Mouse (Mus musculus) forebrain, embryonic 15.5 days (tissue): Measurements from ENCODE around the gene Itih2. TPM values are rescaled to one million over a fixed set of nuclear protein-coding genes. Genes with fewer than 3 reads are reported as not detected.

Source experiments
- ATAC-seq: fragments of 200-750 bp; cut with Nextera tagmentation; replicated peaks from 2 replicates; pipeline ENCODE4 v1.8.0; 2017; ENCODE audit warnings: mild to moderate bottlenecking, moderate TSS enrichment, moderate library complexity
- H3K27ac ChIP-seq: fragments of 300-500 bp; sonication (generic); replicated peaks from 2 replicates; pipeline ENCODE4 v1.5.1; 2015; ENCODE audit warnings: mild to moderate bottlenecking, inconsistent platforms
- H3K27me3 ChIP-seq: fragments of 300-500 bp; sonication (generic); 2 replicates; pipeline ENCODE4 v1.6.1; 2015; ENCODE audit warnings: inconsistent platforms
- H3K36me3 ChIP-seq: fragments of 300-500 bp; sonication (generic); 2 replicates; pipeline ENCODE4 v1.6.1; 2015; ENCODE audit warnings: mild to moderate bottlenecking, inconsistent platforms
- H3K4me1 ChIP-seq: fragments of 300-500 bp; sonication (generic); 2 replicates; pipeline ENCODE4 v1.6.1; 2015; ENCODE audit warnings: inconsistent platforms
- H3K4me2 ChIP-seq: fragments of 300-500 bp; sonication (generic); replicated peaks from 2 replicates; pipeline ENCODE4 v1.6.1; 2015; ENCODE audit warnings: mild to moderate bottlenecking, inconsistent platforms
- H3K4me3 ChIP-seq: fragments of 300-500 bp; sonication (generic); 2 replicates; pipeline ENCODE4 v1.5.1; 2015; ENCODE audit warnings: mild to moderate bottlenecking, inconsistent platforms
- H3K9ac ChIP-seq: fragments of 300-500 bp; sonication (generic); replicated peaks from 2 replicates; pipeline ENCODE4 v1.6.1; 2015; ENCODE audit warnings: mild to moderate bottlenecking, inconsistent platforms
- H3K9me3 ChIP-seq: fragments of 300-500 bp; sonication (generic); 2 replicates; pipeline ENCODE4 v1.6.1; 2016; ENCODE audit warnings: inconsistent platforms
- WGBS: fragments of 180-500 bp; shearing (Covaris S2); methylation state at CpG from one replicate; pipeline ENCODE4 v1.1.7; 2015; ENCODE audit warnings: mixed read lengths; 5-methylcytosine and 5-hydroxymethylcytosine counted together
- polyA plus RNA-seq: library from polyadenylated mRNA; unstranded; fragments of >200 nt; fragmentation: Nextera tagmentation; extraction: Ambion mirVana; gene quantifications from 2 replicates; pipeline ENCODE4 v1.2.1, GENCODE M21; 2015

Gene Itih2
- polyA plus RNA-seq = 1.4 and 1.7 TPM in 2 replicates

DNA sequence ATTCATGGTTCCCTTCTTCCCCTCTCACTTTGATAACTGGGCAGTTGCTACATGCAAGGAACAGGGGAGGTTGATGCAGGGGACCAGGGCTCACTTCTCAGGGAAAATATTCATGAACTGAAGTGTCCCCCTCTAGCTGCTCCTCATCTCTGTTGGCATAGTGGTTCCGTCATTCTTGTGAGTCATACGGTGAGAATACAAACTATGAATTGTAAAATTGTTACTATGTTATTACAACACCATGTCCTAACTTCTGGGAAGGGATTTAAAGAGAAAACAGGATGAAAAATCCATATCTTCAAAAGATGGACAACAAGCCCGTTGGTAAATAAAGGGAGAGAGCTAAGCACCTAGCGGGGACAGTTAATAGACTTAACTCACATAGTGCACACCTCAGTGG lies at the start of gene Itih2:
Itih2 (minus strand) TSS at position 101 of the 400 bp plus-strand sequence.
- no peak within 1 kb of the TSS for H3K4me3 ChIP-seq
- H3K36me3 ChIP-seq = no peaks in the 10 kb centered on the region
- no peaks in the 10 kb centered on the region for H3K27me3 ChIP-seq
- H3K4me2 ChIP-seq = no peak within 1 kb of the TSS
- H3K4me1 ChIP-seq = no peaks in the 10 kb centered on the region
- ATAC-seq = no peak
- 91% methylated on average over 4 of the region's 4 CpGs for WGBS
- no peaks in the 10 kb centered on the region for H3K9me3 ChIP-seq
- no peak within 1 kb of the TSS for H3K9ac ChIP-seq
- no peak within 1 kb of the TSS for H3K27ac ChIP-seq

DNA sequence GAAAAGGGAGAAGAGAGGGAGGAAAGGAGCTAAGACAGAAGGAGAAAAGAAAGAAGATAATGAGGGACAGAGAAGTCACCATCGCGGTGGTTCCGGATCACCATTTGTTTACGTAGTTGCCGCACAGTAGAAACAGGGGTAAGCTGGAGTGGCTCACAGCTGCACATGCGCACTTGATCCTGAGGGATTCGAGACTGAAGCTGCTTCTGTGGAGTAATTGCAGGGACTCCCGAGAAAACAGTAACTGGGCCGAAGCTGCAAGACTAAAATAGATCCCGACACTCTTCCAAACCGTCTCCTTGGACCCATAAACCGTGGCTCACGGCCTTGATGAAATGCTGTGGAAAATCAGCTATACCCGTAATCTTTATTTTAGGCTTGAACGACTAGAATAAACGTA lies 38.8 kb upstream of the Itih2 start:
- H3K27ac ChIP-seq = no peak overlapping the region
- no peak overlapping the region for H3K9ac ChIP-seq
- H3K27me3 ChIP-seq = no peaks in the 10 kb centered on the region
- whole genome bisulfite sequencing = 95% methylated on average over 16 of the region's 16 CpGs
- H3K4me2 ChIP-seq = no peak overlapping the region
- no peak overlapping the region for H3K4me3 ChIP-seq
- no peaks in the 10 kb centered on the region for H3K9me3 ChIP-seq
- no peak for ATAC-seq
- no peaks in the 10 kb centered on the region for H3K4me1 ChIP-seq
- H3K36me3 ChIP-seq = no peaks in the 10 kb centered on the region

DNA sequence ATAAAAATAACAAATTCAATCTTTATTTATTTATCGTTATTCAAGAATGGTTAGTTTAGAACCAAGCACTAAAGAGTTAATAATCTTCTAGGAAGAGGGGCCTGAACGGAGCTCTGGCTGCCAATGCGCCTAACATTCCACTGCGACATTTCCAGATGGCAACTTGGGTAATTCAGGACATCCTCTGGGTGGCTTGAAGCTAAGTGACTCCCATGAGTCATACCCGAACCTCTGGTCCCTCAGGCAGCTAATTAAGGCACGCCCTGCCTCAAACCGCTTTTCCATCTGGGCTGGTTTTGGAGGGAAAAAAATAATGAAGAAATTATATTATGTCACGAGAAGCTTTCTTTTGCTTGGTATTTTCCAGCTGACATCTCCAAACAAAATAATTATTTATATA lies 36.8 kb upstream of the Itih2 start:
- Histone ChIP-seq H3K36me3 (no peaks in the 10 kb centered on the region), H3K9me3 (no peaks in the 10 kb centered on the region), H3K27ac (no peak overlapping the region), H3K4me1 (no peaks in the 10 kb centered on the region), H3K27me3 (no peaks in the 10 kb centered on the region), H3K4me2 (no peak overlapping the region), H3K9ac (no peak overlapping the region), H3K4me3 (no peak overlapping the region)
- ATAC-seq = no peak
- 63% methylated on average over 8 of the region's 8 CpGs for WGBS

DNA sequence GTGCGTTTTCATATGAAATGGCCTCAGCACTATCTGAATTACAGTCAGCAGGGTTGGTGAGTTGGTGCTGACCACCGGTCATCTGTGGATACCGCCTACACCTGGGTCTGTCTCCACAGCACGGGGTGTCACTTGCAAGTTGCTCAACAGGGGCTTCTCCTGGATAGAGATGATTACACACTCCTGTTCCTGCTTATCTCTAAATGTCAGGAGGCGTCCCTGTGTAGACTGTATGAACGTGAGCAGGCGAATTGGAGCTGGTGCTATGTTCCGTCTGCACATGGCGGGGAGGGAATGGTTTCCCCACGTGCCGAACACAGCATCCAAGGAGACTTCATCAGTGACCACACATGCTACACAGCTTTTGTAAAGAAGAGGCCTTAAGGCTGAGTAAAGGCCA lies 36.1 kb upstream of the Itih2 start:
- no peak overlapping the region for H3K27ac ChIP-seq

DNA sequence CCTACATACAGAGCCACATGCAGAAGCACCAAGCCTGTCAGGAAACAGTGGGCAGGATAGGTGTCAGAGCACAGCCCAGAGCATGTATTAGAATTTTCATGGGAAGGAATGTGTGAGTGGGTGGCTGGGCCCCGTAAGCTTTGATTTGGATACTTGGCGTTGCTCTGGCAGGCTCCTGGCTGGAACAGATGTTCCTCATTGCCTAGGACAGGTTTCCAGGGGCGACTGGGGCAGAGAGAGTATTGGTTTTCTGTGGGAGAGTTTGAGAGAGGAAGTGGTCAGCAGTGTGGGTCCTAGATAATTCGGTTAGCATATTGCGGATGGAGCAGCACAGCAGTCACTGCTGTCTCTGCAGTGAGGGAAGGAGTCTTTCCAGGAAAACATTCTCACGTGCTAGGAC lies 35.4 kb upstream of the Itih2 start:
- no peaks in the 10 kb centered on the region for H3K27me3 ChIP-seq
- H3K4me2 ChIP-seq = no peak overlapping the region
- WGBS = 72% methylated on average over 6 of the region's 6 CpGs
- no peaks in the 10 kb centered on the region for H3K4me1 ChIP-seq
- no peak overlapping the region for H3K4me3 ChIP-seq
- no peaks in the 10 kb centered on the region for H3K9me3 ChIP-seq
- no peak for ATAC-seq
- no peak overlapping the region for H3K9ac ChIP-seq
- H3K27ac ChIP-seq = no peak overlapping the region
- H3K36me3 ChIP-seq = no peaks in the 10 kb centered on the region

More for the DNA sequence above, 36.1 kb upstream of the Itih2 start:
- Histone ChIP-seq H3K4me3 (no peak overlapping the region), H3K9me3 (no peaks in the 10 kb centered on the region), H3K4me2 (no peak overlapping the region), H3K36me3 (no peaks in the 10 kb centered on the region), H3K4me1 (no peaks in the 10 kb centered on the region), H3K9ac (no peak overlapping the region), H3K27me3 (no peaks in the 10 kb centered on the region)
- no peak for ATAC-seq
- 93% methylated on average over 11 of the region's 11 CpGs for WGBS

DNA sequence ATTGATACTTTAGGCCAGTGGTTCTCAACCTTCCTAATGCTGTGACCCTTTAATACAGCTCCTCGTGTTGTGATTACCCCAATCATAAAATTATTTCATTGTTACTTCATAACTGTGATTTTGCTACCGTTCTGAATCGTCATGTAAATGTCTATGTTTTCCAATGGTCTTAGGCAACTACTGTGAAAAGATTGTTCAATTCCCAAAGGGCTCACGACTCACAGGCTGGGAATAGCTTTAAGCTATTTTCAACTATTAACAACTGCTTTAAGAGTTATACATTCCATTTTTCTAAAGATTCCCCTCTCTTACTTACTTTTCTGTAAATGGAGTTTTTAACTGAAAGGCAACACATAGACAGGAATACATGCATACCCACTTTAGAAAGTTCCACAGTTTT lies 30.8 kb upstream of the Itih2 start:
- ATAC-seq = no peak
- H3K4me1 ChIP-seq = no peaks in the 10 kb centered on the region
- no peak overlapping the region for H3K4me2 ChIP-seq
- H3K36me3 ChIP-seq = no peaks in the 10 kb centered on the region
- H3K27me3 ChIP-seq = no peaks in the 10 kb centered on the region
- H3K27ac ChIP-seq = no peak overlapping the region
- no peak overlapping the region for H3K4me3 ChIP-seq
- H3K9ac ChIP-seq = no peak overlapping the region
- H3K9me3 ChIP-seq = no peaks in the 10 kb centered on the region
- 89% methylated on average over 4 of the region's 4 CpGs for WGBS

DNA sequence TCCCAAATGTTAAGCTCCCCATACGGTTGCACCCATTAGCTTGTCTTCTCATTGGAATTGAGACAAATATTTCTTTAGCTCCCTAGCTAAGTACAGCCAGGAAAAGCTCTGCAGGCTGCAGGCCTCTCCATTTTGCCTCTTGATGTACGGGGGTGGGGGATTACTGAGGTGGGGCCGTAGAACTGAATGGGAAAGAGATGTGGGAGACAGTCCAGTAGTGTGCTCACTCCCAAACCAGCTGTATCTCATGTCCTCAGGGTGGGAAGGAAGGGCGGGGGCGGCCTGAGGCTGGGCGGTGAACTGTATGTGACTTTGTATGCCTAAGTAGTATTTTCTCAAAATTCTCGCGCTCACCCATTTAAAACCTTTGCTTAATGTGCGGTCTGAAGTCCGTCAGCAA lies 26.0 kb upstream of the Itih2 start:
- ATAC-seq = no peak
- WGBS = 82% methylated on average over 10 of the region's 10 CpGs
- no peaks in the 10 kb centered on the region for H3K9me3 ChIP-seq
- H3K27me3 ChIP-seq = no peaks in the 10 kb centered on the region
- H3K4me3 ChIP-seq = no peak overlapping the region
- H3K27ac ChIP-seq = no peak overlapping the region
- peaks cover 12% of the 10 kb centered on the region for H3K4me1 ChIP-seq
- H3K9ac ChIP-seq = no peak overlapping the region
- H3K4me2 ChIP-seq = no peak overlapping the region
- no peaks in the 10 kb centered on the region for H3K36me3 ChIP-seq

DNA sequence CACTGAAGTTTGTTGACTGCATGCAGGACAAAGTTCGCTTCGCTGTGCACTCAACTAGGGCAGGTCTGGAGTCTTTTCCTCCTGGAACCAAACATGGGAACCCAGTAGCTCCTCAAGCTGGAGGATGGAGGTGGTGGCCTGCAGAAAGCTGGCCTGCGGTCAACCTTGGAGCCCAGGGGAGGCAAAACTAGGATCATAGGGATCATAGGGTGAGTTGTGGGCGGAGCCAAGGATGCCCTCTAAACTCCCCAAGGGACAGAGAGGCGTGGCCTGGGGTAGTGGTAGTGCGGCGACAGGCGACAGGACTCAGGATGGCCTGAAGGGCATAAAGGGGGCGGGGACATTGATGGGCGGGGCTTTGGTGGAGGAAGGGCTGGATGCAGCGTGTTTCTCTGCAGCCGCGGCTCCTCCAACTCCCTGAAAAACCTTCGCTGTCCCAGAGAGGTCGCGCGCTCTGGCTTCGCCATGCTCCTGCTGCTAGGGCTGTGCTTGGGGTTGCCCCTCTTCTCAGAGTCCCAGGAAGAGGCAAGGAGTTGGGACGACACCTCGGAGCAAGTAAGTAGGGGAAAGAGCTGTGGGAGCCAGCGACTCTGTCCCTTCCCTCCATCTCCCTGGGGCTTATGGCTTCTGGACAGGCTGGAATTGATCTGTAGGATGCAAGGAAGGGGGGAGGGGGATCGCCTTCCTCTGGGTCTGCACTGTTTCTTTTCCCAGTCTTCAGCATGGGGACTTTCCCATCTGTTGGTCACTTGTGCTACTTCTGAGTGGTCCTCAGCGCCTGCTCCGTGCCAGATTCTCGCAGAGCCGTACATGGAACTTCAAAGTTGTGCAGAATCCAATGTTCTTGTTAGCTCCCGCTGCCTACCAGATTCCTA lies 22.2 kb upstream of the Itih2 start, which contains the start of gene Itih5:
Itih5 (plus strand) TSS at position 371 of the 875 bp plus-strand sequence.
- H3K27ac ChIP-seq = no peak within 1 kb of the TSS
- peaks cover 12% of the 10 kb centered on the region for H3K4me1 ChIP-seq
- peak within 1 kb of the TSS; percentile 30 for H3K4me3 ChIP-seq
- WGBS = 8% methylated on average over 27 of the region's 27 CpGs
- no peaks in the 10 kb centered on the region for H3K36me3 ChIP-seq
- H3K4me2 ChIP-seq = peak within 1 kb of the TSS; percentile 56
- ATAC-seq = peak; percentile 77
- H3K27me3 ChIP-seq = no peaks in the 10 kb centered on the region
- H3K9me3 ChIP-seq = no peaks in the 10 kb centered on the region
- H3K9ac ChIP-seq = 0 out of 2 replicates have a peak within 1 kb of the TSS, but pooled peaks have one; percentile 1

DNA sequence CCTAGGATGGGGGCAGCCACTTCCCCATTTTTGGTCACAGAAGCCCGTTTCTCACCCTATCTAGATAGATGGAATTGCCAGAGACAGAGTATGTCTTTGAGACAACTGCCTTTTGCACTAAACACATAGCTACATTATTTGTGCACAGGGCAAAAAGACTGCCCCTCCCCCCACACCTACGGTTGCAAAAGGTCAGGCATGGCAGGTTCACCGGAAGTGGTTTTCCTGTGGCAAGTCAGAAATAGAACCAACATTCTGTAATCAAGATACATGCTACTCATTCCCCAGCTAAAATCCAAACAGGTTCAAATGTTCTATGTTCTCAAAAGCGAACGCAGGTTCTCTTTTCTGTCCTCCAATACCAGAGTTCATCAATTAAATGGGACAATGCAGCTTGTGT lies 21.4 kb upstream of the Itih2 start:
- Histone ChIP-seq H3K4me1 (peaks cover 12% of the 10 kb centered on the region), H3K4me3 (no peak overlapping the region), H3K9me3 (no peaks in the 10 kb centered on the region), H3K36me3 (no peaks in the 10 kb centered on the region), H3K9ac (no peak overlapping the region), H3K4me2 (no peak overlapping the region), H3K27ac (no peak overlapping the region), H3K27me3 (no peaks in the 10 kb centered on the region)
- ATAC-seq = no peak
- WGBS = 89% methylated on average over 5 of the region's 5 CpGs

DNA sequence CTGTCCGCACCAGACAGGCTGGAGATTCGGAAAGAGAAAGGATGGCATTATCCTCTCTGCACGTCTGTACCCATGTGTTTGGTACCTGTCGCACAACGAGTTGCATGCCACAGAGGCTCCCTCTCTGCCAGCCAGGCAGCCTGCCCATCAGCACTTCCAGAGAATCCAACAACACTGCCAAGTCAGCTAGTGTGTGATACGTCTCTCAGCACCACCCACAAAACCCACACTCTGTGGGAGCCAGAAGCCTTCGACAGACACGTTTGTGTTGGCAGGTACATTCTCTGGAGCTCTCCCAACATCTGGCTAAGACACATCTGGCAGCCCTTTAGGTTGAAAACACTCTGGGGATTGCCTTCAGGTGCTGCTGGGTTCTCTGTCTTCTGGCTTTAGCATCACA lies 16.0 kb upstream of the Itih2 start:
- no peak for ATAC-seq
- 66% methylated on average over 8 of the region's 8 CpGs for WGBS

DNA sequence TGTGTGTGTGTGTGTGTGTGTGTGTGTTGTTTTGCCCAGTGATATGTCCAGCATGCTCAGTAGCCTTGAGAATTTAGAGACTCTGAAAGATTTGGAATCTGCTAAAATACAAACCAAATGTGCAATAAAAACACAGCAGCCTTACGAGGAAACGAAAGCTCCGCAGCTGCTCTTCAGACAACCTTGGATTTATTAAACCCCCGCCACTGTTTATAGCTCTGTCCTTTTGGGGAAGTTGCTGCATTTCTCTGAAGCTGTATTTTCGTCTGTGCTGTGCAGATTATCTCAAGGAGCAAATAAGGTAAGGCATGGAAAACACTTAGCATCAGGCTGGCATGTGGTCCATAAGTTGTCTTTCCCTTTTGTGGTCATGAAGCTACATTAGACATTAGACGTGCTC lies 14.3 kb upstream of the Itih2 start:
- H3K27me3 ChIP-seq = no peaks in the 10 kb centered on the region
- no peaks in the 10 kb centered on the region for H3K9me3 ChIP-seq
- no peak for ATAC-seq
- H3K9ac ChIP-seq = no peak overlapping the region
- no peak overlapping the region for H3K4me3 ChIP-seq
- H3K36me3 ChIP-seq = no peaks in the 10 kb centered on the region
- WGBS = 86% methylated on average over 6 of the region's 6 CpGs
- H3K4me2 ChIP-seq = no peak overlapping the region
- no peak overlapping the region for H3K27ac ChIP-seq
- no peaks in the 10 kb centered on the region for H3K4me1 ChIP-seq

More for the DNA sequence above, 16.0 kb upstream of the Itih2 start:
- Histone ChIP-seq H3K4me1 (no peaks in the 10 kb centered on the region), H3K4me2 (no peak overlapping the region), H3K9ac (no peak overlapping the region), H3K27ac (no peak overlapping the region), H3K9me3 (no peaks in the 10 kb centered on the region), H3K27me3 (no peaks in the 10 kb centered on the region), H3K4me3 (no peak overlapping the region), H3K36me3 (no peaks in the 10 kb centered on the region)

DNA sequence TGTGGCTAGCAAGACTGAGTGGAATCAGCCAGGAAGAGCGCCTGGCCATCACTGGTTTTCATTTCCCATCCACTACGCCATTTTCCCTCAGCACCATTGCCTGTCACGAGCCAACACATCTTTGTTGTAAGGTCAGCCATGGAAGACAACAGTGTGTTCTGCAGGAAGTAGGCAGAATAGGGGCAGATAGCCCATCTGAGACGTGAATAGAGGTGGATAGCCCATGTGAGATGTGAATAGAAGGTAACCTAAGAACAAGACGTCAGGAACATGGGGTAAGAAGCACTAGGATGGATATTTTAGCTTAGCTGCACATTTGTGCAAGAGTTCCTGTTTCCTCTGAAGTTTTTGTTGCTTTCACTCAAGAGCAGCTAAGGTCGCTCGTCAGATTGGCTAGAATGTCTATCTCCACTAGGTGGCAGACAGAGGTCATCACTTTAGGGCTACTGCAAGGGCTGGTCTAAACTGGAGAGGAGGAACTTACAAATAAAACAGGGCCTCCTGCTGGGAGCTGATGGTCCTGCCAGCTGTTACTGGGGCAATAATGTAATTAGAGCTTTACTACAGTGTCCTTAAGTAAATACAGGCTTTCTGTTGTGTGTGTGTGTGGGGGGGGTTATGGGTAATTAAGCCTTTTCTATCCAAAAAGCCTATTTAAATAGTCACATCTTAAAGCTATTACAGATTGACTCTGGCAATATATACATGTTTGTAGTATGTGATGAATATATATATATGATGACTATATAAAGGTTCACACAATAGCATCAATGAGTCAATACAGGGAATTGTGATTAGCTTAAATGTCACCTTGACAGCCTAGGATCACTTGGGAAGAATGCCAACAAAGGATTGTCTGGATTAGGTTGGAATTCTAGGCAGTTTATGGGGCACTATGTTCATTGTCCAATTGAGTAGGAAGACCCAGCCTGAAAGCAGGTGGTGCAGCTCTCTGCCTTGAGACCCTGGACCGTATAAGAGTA lies 11.6 kb upstream of the Itih2 start:
- peak; percentile 78 for ATAC-seq
- no peaks in the 10 kb centered on the region for H3K36me3 ChIP-seq
- H3K27me3 ChIP-seq = no peaks in the 10 kb centered on the region
- no peak overlapping the region for H3K4me2 ChIP-seq
- no peak overlapping the region for H3K27ac ChIP-seq
- no peaks in the 10 kb centered on the region for H3K4me1 ChIP-seq
- WGBS = 38% methylated on average over 8 of the region's 8 CpGs
- no peak overlapping the region for H3K4me3 ChIP-seq
- H3K9me3 ChIP-seq = no peaks in the 10 kb centered on the region
- no peak overlapping the region for H3K9ac ChIP-seq
